Mouse (Mus musculus): ENCODE data around the gene Napa. TPM values are rescaled to one million over a fixed set of nuclear protein-coding genes. Genes with fewer than 3 reads are reported as not detected.

Gene Napa
- polyA plus RNA-seq, 1 experiment from 2014 or later, result 179 TPM

DNA sequence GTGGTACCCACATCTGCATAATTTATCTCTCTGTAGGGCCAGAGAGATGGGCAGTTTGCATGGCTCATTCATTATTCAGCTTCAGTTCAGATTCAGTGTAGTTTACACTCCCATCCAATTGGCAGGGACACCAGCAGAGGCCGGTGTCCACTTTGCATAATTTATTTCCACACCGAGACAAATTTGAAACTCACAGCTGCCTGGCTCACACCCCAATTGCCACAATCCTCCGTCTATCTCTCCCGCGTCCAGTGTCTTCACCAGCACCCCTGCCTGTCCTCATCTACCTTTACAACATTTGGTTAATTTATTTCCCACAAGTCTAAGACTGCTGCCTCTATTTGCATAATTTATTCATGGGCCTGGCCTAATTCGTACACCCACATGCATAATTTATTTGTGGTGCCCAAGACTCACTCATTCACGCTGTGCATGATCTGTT lies 36.7 kb downstream of the Napa start:
- Histone ChIP-seq H3K36me3 (ENCODE audit: control insufficient read depth, insufficient read depth, low read length) (no peaks in the 10 kb centered on the region), H3K27me3 (ENCODE audit: control insufficient read depth, insufficient read depth, low read length) (no peaks in the 10 kb centered on the region), H3K27ac (ENCODE audit: low read depth, low read length) (no peak overlapping the region), H3K4me2 (replicated peaks; ENCODE audit: low read depth, low read length) (no peak overlapping the region), H3K9ac (ENCODE audit: low read depth, low read length) (no peak overlapping the region), H3K4me3 (ENCODE audit: low read length) (no peak overlapping the region), H3K9me3 (ENCODE audit: control insufficient read depth, low read length) (no peaks in the 10 kb centered on the region), H3K4me1 (ENCODE audit: control insufficient read depth, insufficient read depth, low read length) (peaks cover 23% of the 10 kb centered on the region)
- WGBS, result 71% methylated on average over 7 of the region's 7 CpGs
- no peak for ATAC-seq (ENCODE audit: low FRiP score, low TSS enrichment)

DNA sequence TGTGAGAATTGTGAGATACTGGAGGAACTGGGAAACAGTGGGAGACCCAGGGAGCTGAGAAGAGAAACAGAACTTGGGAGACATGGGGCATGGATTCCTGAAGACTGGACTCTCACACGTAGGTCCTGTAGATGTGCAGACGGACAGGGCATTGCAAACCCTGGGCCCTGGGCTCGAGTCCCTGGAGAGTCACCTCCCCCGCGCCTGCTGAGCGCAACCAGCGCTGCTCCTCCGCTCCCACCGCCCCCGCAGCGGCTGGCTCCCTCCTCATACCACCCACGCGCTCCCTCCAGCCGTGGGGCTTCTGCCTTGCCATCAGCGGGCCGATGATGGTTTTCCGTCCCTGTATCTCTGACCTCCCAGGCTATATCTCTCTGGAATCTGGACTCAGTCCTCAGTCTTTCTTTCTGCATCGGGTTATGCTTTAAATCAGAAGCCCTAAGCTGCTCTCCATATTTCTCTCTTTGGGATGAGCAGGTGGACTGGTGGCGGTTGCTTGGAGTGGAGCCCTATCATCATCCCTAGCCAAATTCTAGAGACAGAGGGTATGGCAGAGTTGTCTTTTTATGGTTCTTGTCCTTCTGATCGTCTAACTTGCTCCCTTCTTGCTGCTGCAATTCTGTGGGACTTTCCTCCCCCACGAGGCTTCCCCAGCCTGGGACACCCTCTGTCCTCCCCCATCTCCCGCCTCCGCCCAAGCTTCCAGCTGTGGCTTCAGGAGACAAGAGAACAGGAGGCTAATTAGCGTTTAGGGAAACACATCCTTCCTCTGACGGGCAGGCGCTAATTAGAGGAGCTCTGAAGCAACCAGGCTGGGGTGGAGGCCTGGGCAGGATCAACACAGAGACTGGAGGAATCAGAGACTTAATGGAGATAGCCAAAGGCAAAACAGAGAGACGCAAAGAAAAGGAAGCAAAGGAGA lies 48.5 kb downstream of the Napa start:
- H3K9ac ChIP-seq (ENCODE audit: low read depth, low read length), result no peak overlapping the region
- no peak overlapping the region for H3K4me2 ChIP-seq (replicated peaks; ENCODE audit: low read depth, low read length)
- no peak overlapping the region for H3K27ac ChIP-seq (ENCODE audit: low read depth, low read length)
- ATAC-seq (ENCODE audit: low FRiP score, low TSS enrichment), result no peak
- no peaks in the 10 kb centered on the region for H3K9me3 ChIP-seq (ENCODE audit: control insufficient read depth, low read length)
- H3K27me3 ChIP-seq (ENCODE audit: control insufficient read depth, insufficient read depth, low read length), result no peaks in the 10 kb centered on the region
- WGBS, result 24% methylated on average over 23 of the region's 27 CpGs
- no peak overlapping the region for H3K4me3 ChIP-seq (ENCODE audit: low read length)
- H3K4me1 ChIP-seq (ENCODE audit: control insufficient read depth, insufficient read depth, low read length), result no peaks in the 10 kb centered on the region
- no peaks in the 10 kb centered on the region for H3K36me3 ChIP-seq (ENCODE audit: control insufficient read depth, insufficient read depth, low read length)

DNA sequence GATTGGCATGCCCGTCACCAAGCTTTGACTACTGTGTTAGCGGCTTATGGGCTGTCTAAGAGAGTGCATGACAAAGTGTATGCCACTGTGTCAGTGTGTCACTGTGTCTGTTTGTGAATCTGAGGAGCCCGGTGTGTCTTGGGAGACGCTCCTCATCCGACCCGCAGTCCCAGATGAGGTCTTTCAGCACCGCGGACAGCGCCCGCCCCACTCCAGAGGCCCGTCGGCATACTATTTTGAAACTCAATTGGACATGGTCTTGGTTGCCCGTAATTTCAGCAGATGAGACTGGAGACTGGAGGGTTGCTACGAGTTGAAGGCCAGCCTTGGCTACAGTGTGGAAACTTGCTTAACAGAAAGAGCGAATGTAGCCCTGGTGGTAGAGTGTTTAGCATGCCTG lies 49.4 kb downstream of the Napa start:
- 0 out of 2 replicates have a peak, but pooled peaks have one; percentile 33 for ATAC-seq (ENCODE audit: low FRiP score, low TSS enrichment)
- H3K4me1 ChIP-seq (ENCODE audit: control insufficient read depth, insufficient read depth, low read length), result no peaks in the 10 kb centered on the region
- H3K9me3 ChIP-seq (ENCODE audit: control insufficient read depth, low read length), result no peaks in the 10 kb centered on the region
- H3K27me3 ChIP-seq (ENCODE audit: control insufficient read depth, insufficient read depth, low read length), result no peaks in the 10 kb centered on the region
- no peak overlapping the region for H3K4me3 ChIP-seq (ENCODE audit: low read length)
- H3K36me3 ChIP-seq (ENCODE audit: control insufficient read depth, insufficient read depth, low read length), result no peaks in the 10 kb centered on the region
- no peak overlapping the region for H3K4me2 ChIP-seq (replicated peaks; ENCODE audit: low read depth, low read length)
- H3K27ac ChIP-seq (ENCODE audit: low read depth, low read length), result no peak overlapping the region
- 10% methylated on average over 15 of the region's 15 CpGs for WGBS
- H3K9ac ChIP-seq (ENCODE audit: low read depth, low read length), result no peak overlapping the region

- no peak for ATAC-seq (ENCODE audit: low FRiP score, low TSS enrichment)
- 63% methylated on average over 5 of the region's 5 CpGs for WGBS
- H3K4me2 ChIP-seq (replicated peaks; ENCODE audit: low read depth, low read length), result no peak overlapping the region
These were observed 51.0 kb downstream of the Napa start for GRCm38 (mm10) chr7:16149241-16149640.

DNA sequence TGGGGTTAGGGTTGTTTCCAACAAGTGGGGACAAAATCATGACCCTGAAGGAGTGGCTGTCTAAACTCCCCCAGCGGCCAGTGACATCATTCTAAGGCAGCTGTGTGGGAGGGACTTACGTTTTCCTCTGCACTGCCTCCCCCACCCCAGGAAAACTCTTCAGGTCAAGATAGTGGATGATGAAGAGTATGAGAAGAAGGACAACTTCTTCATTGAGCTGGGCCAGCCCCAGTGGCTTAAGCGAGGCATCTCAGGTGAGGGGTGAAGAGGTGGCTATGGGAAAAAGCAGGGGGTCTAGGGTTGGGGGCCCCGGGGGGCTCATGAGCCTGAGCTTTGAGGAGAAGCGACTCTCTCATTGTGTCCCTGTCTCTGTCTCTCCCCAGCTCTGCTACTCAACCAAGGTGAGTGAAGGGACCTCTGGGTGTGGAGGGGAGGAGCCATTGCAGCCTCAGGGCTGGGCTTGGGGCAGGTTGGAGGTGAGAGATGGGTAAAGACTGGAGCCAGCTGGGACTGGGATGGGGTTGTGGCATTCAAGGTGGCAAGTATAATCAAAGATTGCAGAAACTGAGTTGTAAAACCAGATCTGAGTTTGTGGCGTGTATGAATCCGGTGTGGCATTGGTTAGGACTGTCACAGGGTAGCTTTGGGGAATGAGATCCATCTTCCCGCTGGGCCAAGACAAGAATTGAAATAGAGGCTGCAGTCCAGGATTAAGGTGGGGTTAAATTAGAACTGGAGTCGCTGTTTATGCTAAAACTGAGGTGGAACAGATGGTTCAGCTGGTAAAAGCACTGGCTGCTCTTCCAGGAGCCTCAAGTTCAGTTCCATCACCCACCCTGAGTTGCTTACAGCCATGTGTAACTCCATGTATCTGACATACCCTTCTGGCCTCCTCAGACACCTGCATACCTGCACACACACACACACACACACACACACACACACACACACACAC lies 52.2 kb downstream of the Napa start:
- ATAC-seq (ENCODE audit: low FRiP score, low TSS enrichment), result no peak
- no peaks in the 10 kb centered on the region for H3K36me3 ChIP-seq (ENCODE audit: control insufficient read depth, insufficient read depth, low read length)
- no peaks in the 10 kb centered on the region for H3K9me3 ChIP-seq (ENCODE audit: control insufficient read depth, low read length)
- no peak overlapping the region for H3K27ac ChIP-seq (ENCODE audit: low read depth, low read length)
- WGBS, result 74% methylated on average over 9 of the region's 9 CpGs
- no peak overlapping the region for H3K9ac ChIP-seq (ENCODE audit: low read depth, low read length)
- H3K4me3 ChIP-seq (ENCODE audit: low read length), result no peak overlapping the region
- H3K4me2 ChIP-seq (replicated peaks; ENCODE audit: low read depth, low read length), result no peak overlapping the region
- H3K27me3 ChIP-seq (ENCODE audit: control insufficient read depth, insufficient read depth, low read length), result no peaks in the 10 kb centered on the region
- no peaks in the 10 kb centered on the region for H3K4me1 ChIP-seq (ENCODE audit: control insufficient read depth, insufficient read depth, low read length)

More at GRCm38 (mm10) chr7:16149241-16149640, 51.0 kb downstream of the Napa start:
- H3K4me1 ChIP-seq (ENCODE audit: control insufficient read depth, insufficient read depth, low read length), result no peaks in the 10 kb centered on the region
- H3K27me3 ChIP-seq (ENCODE audit: control insufficient read depth, insufficient read depth, low read length), result no peaks in the 10 kb centered on the region
- H3K9me3 ChIP-seq (ENCODE audit: control insufficient read depth, low read length), result no peaks in the 10 kb centered on the region
- no peaks in the 10 kb centered on the region for H3K36me3 ChIP-seq (ENCODE audit: control insufficient read depth, insufficient read depth, low read length)
- H3K9ac ChIP-seq (ENCODE audit: low read depth, low read length), result no peak overlapping the region
- no peak overlapping the region for H3K4me3 ChIP-seq (ENCODE audit: low read length)
- no peak overlapping the region for H3K27ac ChIP-seq (ENCODE audit: low read depth, low read length)

DNA sequence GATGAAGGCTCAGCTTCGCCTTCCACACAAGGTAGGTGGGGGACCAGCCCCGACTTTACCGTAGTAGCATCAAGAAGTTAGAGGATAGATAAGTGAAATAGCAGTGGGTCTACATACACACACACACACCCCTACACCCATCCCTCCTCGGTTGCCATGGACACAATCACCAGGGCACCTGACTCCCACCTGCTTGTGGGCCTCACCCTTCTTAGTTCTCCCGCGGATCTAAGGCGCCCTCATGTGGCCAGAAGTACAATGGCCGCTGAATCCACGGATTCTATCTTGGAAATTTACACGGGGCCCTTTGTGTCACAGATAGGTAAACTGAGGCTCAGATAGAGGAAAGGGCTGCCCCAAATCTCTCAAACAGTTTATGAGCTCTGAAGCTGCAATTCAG lies 55.3 kb downstream of the Napa start:
- peak; percentile 88; the same call in 1 of the 2 replicates for ATAC-seq (ENCODE audit: low FRiP score, low TSS enrichment)
- H3K4me1 ChIP-seq (ENCODE audit: control insufficient read depth, insufficient read depth, low read length), result no peaks in the 10 kb centered on the region
- H3K27ac ChIP-seq (ENCODE audit: low read depth, low read length), result no peak overlapping the region
- H3K36me3 ChIP-seq (ENCODE audit: control insufficient read depth, insufficient read depth, low read length), result no peaks in the 10 kb centered on the region
- 20% methylated on average over 10 of the region's 10 CpGs for WGBS
- H3K4me3 ChIP-seq (ENCODE audit: low read length), result no peak overlapping the region
- H3K27me3 ChIP-seq (ENCODE audit: control insufficient read depth, insufficient read depth, low read length), result peaks cover 5% of the 10 kb centered on the region
- no peak overlapping the region for H3K4me2 ChIP-seq (replicated peaks; ENCODE audit: low read depth, low read length)
- H3K9me3 ChIP-seq (ENCODE audit: control insufficient read depth, low read length), result no peaks in the 10 kb centered on the region
- H3K9ac ChIP-seq (ENCODE audit: low read depth, low read length), result no peak overlapping the region

GRCm38 (mm10) chr7:16155132-16155872 lies 57.0 kb downstream of the Napa start:
- 72% methylated on average over 9 of the region's 9 CpGs for WGBS
- Histone ChIP-seq H3K4me2 (replicated peaks; ENCODE audit: low read depth, low read length) (no peak overlapping the region), H3K4me1 (ENCODE audit: control insufficient read depth, insufficient read depth, low read length) (no peaks in the 10 kb centered on the region), H3K9ac (ENCODE audit: low read depth, low read length) (no peak overlapping the region), H3K4me3 (ENCODE audit: low read length) (no peak overlapping the region), H3K36me3 (ENCODE audit: control insufficient read depth, insufficient read depth, low read length) (no peaks in the 10 kb centered on the region), H3K27ac (ENCODE audit: low read depth, low read length) (no peak overlapping the region), H3K9me3 (ENCODE audit: control insufficient read depth, low read length) (no peaks in the 10 kb centered on the region), H3K27me3 (ENCODE audit: control insufficient read depth, insufficient read depth, low read length) (peaks cover 12% of the 10 kb centered on the region)
- ATAC-seq (ENCODE audit: low FRiP score, low TSS enrichment), result no peak

DNA sequence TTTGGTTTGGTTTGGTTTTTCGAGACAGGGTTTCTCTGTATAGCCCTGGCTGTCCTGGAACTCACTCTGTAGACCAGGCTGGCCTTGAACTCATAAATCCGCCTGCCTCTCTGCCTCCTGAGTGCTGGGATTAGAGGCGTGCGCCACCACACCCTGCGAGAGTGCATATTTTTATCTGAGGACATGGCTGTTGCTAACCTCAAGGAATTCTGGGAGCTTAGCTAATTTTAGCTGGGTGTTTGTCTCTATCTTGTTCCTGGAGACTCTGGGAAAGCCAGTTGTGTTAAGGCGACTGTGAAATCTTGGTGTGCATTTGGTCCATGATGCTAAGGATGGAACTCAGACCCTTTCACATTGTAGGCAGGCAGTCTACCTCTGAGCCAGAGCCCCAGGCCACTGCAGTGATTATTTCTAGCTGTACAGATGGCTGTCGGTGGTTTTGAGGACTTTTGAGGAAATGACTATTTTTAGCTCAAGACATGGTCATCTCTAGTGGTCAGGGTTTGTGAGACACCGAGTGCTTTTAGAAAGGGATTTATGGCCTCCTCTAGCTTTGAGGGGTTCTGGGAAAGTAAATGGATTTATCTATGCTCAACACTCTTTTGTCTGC lies 58.0 kb downstream of the Napa start:
- WGBS, result 73% methylated on average over 8 of the region's 8 CpGs
- H3K27me3 ChIP-seq (ENCODE audit: control insufficient read depth, insufficient read depth, low read length), result peaks cover 12% of the 10 kb centered on the region
- ATAC-seq (ENCODE audit: low FRiP score, low TSS enrichment), result no peak

More for the DNA sequence above, 58.0 kb downstream of the Napa start:
- H3K9me3 ChIP-seq (ENCODE audit: control insufficient read depth, low read length), result no peaks in the 10 kb centered on the region
- H3K27ac ChIP-seq (ENCODE audit: low read depth, low read length), result no peak overlapping the region
- no peaks in the 10 kb centered on the region for H3K36me3 ChIP-seq (ENCODE audit: control insufficient read depth, insufficient read depth, low read length)
- H3K4me3 ChIP-seq (ENCODE audit: low read length), result no peak overlapping the region
- no peaks in the 10 kb centered on the region for H3K4me1 ChIP-seq (ENCODE audit: control insufficient read depth, insufficient read depth, low read length)
- no peak overlapping the region for H3K9ac ChIP-seq (ENCODE audit: low read depth, low read length)
- H3K4me2 ChIP-seq (replicated peaks; ENCODE audit: low read depth, low read length), result no peak overlapping the region

Measured in kidney, embryonic 14.5 days (tissue).